Mouse (Mus musculus) embryonic facial prominence, embryonic 13.5 days (tissue): ENCODE measurements around the gene Mum1. TPM values are rescaled to one million over a fixed set of nuclear protein-coding genes. Genes with fewer than 3 reads are reported as not detected.
"Not testable (repeated sequence)": the region's sequence is repeated elsewhere in the genome, so short reads cannot be mapped to it uniquely, and the experiment has no call there.

Experiments
- ATAC-seq: fragments of 200-750 bp; cut with Nextera tagmentation; 2 replicates; pipeline ENCODE4 v1.8.0; 2017; ENCODE audit warnings: low read depth; ENCODE audit not compliant: insufficient number of reproducible peaks, insufficient read depth, low FRiP score, low TSS enrichment
- H3K27ac ChIP-seq: fragments of 300-500 bp; sonication (generic); 2 replicates; pipeline ENCODE4 v1.5.1; 2015; ENCODE audit warnings: moderate library complexity, mild to moderate bottlenecking, inconsistent platforms
- H3K27me3 ChIP-seq: fragments of 300-500 bp; sonication (generic); 2 replicates; pipeline ENCODE4 v1.6.1; 2015; ENCODE audit warnings: mild to moderate bottlenecking, inconsistent platforms
- H3K36me3 ChIP-seq: fragments of 300-500 bp; sonication (generic); 2 replicates; pipeline ENCODE4 v1.6.1; 2015; ENCODE audit warnings: mild to moderate bottlenecking, inconsistent platforms
- H3K4me1 ChIP-seq: fragments of 300-500 bp; sonication (generic); 2 replicates; pipeline ENCODE4 v1.6.1; 2015; ENCODE audit warnings: inconsistent platforms
- H3K4me2 ChIP-seq: fragments of 300-500 bp; sonication (generic); 2 replicates; pipeline ENCODE4 v1.6.1; 2015; ENCODE audit warnings: moderate library complexity, mild to moderate bottlenecking, inconsistent platforms
- H3K4me3 ChIP-seq: fragments of 300-500 bp; sonication (generic); 2 replicates; pipeline ENCODE4 v1.5.1; 2015; ENCODE audit warnings: mild to moderate bottlenecking, inconsistent platforms
- H3K9ac ChIP-seq: fragments of 300-500 bp; sonication (generic); 2 replicates; pipeline ENCODE4 v1.6.1; 2015; ENCODE audit warnings: mild to moderate bottlenecking, inconsistent platforms
- H3K9me3 ChIP-seq: fragments of 300-500 bp; sonication (generic); 2 replicates; pipeline ENCODE4 v1.6.1; 2016; ENCODE audit warnings: inconsistent platforms
- WGBS: fragments of 180-500 bp; shearing (Covaris S2); methylation state at CpG from one replicate; pipeline ENCODE4 v1.1.7; 2015; ENCODE audit warnings: mixed read lengths; 5-methylcytosine and 5-hydroxymethylcytosine counted together
- polyA plus RNA-seq: library from polyadenylated mRNA; unstranded; fragments of >200 nt; fragmentation: Nextera tagmentation; extraction: Ambion mirVana; gene quantifications from 2 replicates; pipeline ENCODE4 v1.2.1, GENCODE M21; 2015

The Mum1 gene
- polyA plus RNA-seq, 1 experiment from 2014 or later = 96.1 TPM

- no peaks in the 10 kb centered on the region for H3K36me3 ChIP-seq
- H3K4me3 ChIP-seq = no peak overlapping the region
- peak overlapping the region; percentile 57 for H3K9ac ChIP-seq
- H3K4me1 ChIP-seq = peaks cover 9% of the 10 kb centered on the region
- 0 out of 2 replicates have a peak, but pooled peaks cover 4% of the 10 kb centered on the region for H3K27me3 ChIP-seq
- H3K27ac ChIP-seq = peak overlapping the region; percentile 51; the same call in 1 of the 2 replicates
- H3K4me2 ChIP-seq = peak overlapping the region; percentile 45
- 9% methylated on average over 24 of the region's 24 CpGs for WGBS
- H3K9me3 ChIP-seq = no peaks in the 10 kb centered on the region
- ATAC-seq = no peak
Observed at GRCm38 (mm10) chr10:80208841-80209371, 17.3 kb upstream of the Mum1 start.

GRCm38 (mm10) chr10:80211547-80212103 is 14.6 kb upstream of the Mum1 start:
- not testable (repeated sequence) for H3K27ac ChIP-seq, H3K27me3 ChIP-seq, H3K4me3 ChIP-seq, H3K4me2 ChIP-seq, ATAC-seq, H3K36me3 ChIP-seq, H3K9me3 ChIP-seq, H3K9ac ChIP-seq
- WGBS = 72% methylated on average over 7 of the region's 7 CpGs
- peaks cover 22% of the 10 kb centered on the region for H3K4me1 ChIP-seq

GRCm38 (mm10) chr10:80215048-80215772 is 11.0 kb upstream of the Mum1 start:
- Histone ChIP-seq H3K9ac (peak overlapping the region; percentile 58), H3K27ac (0 out of 2 replicates have a peak overlapping the region, but pooled peaks have one; percentile 62), H3K27me3 (no peaks in the 10 kb centered on the region), H3K4me3 (no peak overlapping the region), H3K4me2 (0 out of 2 replicates have a peak overlapping the region, but pooled peaks have one; percentile 9), H3K36me3 (no peaks in the 10 kb centered on the region), H3K4me1 (peaks cover 15% of the 10 kb centered on the region), H3K9me3 (no peaks in the 10 kb centered on the region)
- ATAC-seq = no peak
- WGBS = 25% methylated on average over 16 of the region's 16 CpGs

- Histone ChIP-seq H3K4me3 (no peak overlapping the region), H3K27ac (no peak overlapping the region), H3K27me3 (no peaks in the 10 kb centered on the region), H3K4me2 (no peak overlapping the region), H3K9me3 (no peaks in the 10 kb centered on the region), H3K36me3 (no peaks in the 10 kb centered on the region), H3K9ac (no peak overlapping the region), H3K4me1 (peaks cover 10% of the 10 kb centered on the region)
- ATAC-seq = no peak
- 26% methylated on average over 9 of the region's 9 CpGs for WGBS
Observed at GRCm38 (mm10) chr10:80220676-80221075, 5.6 kb upstream of the Mum1 start.

- not testable (repeated sequence) for H3K4me3 ChIP-seq, H3K27ac ChIP-seq, H3K27me3 ChIP-seq, H3K36me3 ChIP-seq, H3K4me2 ChIP-seq, H3K9ac ChIP-seq, H3K9me3 ChIP-seq, ATAC-seq
- 84% methylated on average over 2 of the region's 2 CpGs for WGBS
- peaks cover 24% of the 10 kb centered on the region for H3K4me1 ChIP-seq
Observed at GRCm38 (mm10) chr10:80223137-80223536, 3.1 kb upstream of the Mum1 start.

GRCm38 (mm10) chr10:80226071-80226415 is 191 bp upstream of the Mum1 start:
- Histone ChIP-seq H3K27me3 (no peaks in the 10 kb centered on the region), H3K9ac (peak overlapping the region; percentile 61; the same call in 1 of the 2 replicates), H3K27ac (peak overlapping the region; percentile 97), H3K4me3 (peak overlapping the region; percentile 87), H3K4me2 (peak overlapping the region; percentile 87), H3K9me3 (no peaks in the 10 kb centered on the region), H3K36me3 (peaks cover 22% of the 10 kb centered on the region), H3K4me1 (peaks cover 47% of the 10 kb centered on the region)
- no peak for ATAC-seq
- under 1% methylated on average over 14 of the region's 14 CpGs for WGBS

- no peaks in the 10 kb centered on the region for H3K9me3 ChIP-seq
- H3K4me2 ChIP-seq = peak overlapping the region; percentile 87
- H3K36me3 ChIP-seq = peaks cover 31% of the 10 kb centered on the region
- 3% methylated on average over 10 of the region's 10 CpGs for WGBS
- peaks cover 48% of the 10 kb centered on the region for H3K4me1 ChIP-seq
- H3K4me3 ChIP-seq = peak overlapping the region; percentile 87
- H3K27ac ChIP-seq = peak overlapping the region; percentile 97
- no peaks in the 10 kb centered on the region for H3K27me3 ChIP-seq
- no peak for ATAC-seq
- H3K9ac ChIP-seq = peak overlapping the region; percentile 94
Observed at GRCm38 (mm10) chr10:80227166-80227539, 919 bp downstream of the Mum1 start.

- Histone ChIP-seq H3K36me3 (peaks cover 41% of the 10 kb centered on the region), H3K4me1 (peaks cover 58% of the 10 kb centered on the region), H3K4me2 (peak overlapping the region; percentile 87), H3K4me3 (peak overlapping the region; percentile 87), H3K27me3 (no peaks in the 10 kb centered on the region), H3K9ac (peak overlapping the region; percentile 94), H3K9me3 (no peaks in the 10 kb centered on the region), H3K27ac (peak overlapping the region; percentile 97)
- 51% methylated on average over 15 of the region's 15 CpGs for WGBS
- no peak for ATAC-seq
Observed at GRCm38 (mm10) chr10:80227877-80228775, 1.9 kb downstream of the Mum1 start.

GRCm38 (mm10) chr10:80236145-80236825 is 10.1 kb downstream of the Mum1 start:
- 96% methylated on average over 13 of the region's 13 CpGs for WGBS
- no peak for ATAC-seq

GRCm38 (mm10) chr10:80237020-80237419 is 10.8 kb downstream of the Mum1 start:
- no peak for ATAC-seq
- peaks cover 98% of the 10 kb centered on the region for H3K36me3 ChIP-seq
- no peaks in the 10 kb centered on the region for H3K9me3 ChIP-seq
- WGBS = 93% methylated on average over 4 of the region's 4 CpGs
- H3K4me2 ChIP-seq = no peak overlapping the region
- H3K27me3 ChIP-seq = no peaks in the 10 kb centered on the region
- peaks cover 19% of the 10 kb centered on the region for H3K4me1 ChIP-seq
- H3K27ac ChIP-seq = no peak overlapping the region
- no peak overlapping the region; the same call in 1 of the 2 replicates for H3K9ac ChIP-seq
- no peak overlapping the region for H3K4me3 ChIP-seq

More at GRCm38 (mm10) chr10:80236145-80236825, 10.1 kb downstream of the Mum1 start:
- Histone ChIP-seq H3K4me3 (no peak overlapping the region), H3K4me2 (no peak overlapping the region), H3K4me1 (peaks cover 18% of the 10 kb centered on the region), H3K9ac (no peak overlapping the region), H3K27me3 (no peaks in the 10 kb centered on the region), H3K9me3 (no peaks in the 10 kb centered on the region), H3K27ac (no peak overlapping the region), H3K36me3 (peaks cover 98% of the 10 kb centered on the region)

- Histone ChIP-seq H3K4me1 (peaks cover 7% of the 10 kb centered on the region), H3K27me3 (no peaks in the 10 kb centered on the region), H3K4me3 (no peak overlapping the region), H3K9ac (no peak overlapping the region), H3K9me3 (no peaks in the 10 kb centered on the region), H3K27ac (no peak overlapping the region), H3K36me3 (peaks cover 98% of the 10 kb centered on the region), H3K4me2 (no peak overlapping the region)
- WGBS = 82% methylated on average over 3 of the region's 3 CpGs
- ATAC-seq = no peak
Observed at GRCm38 (mm10) chr10:80238306-80238705, 12.1 kb downstream of the Mum1 start.
